Mouse (Mus musculus) lung, postnatal 0 days (tissue): Measurements from ENCODE around the gene Srsf2.
"Not testable (repeated sequence)": the region's sequence is repeated elsewhere in the genome, so short reads cannot be mapped to it uniquely, and the experiment has no call there.

Source experiments
- CTCF ChIP-seq: IDR thresholded peaks from 2 replicates; pipeline ENCODE4 v1.5.1; 2016; ENCODE audit warnings: antibody characterized with exemption, mild to moderate bottlenecking
- EP300 ChIP-seq: IDR thresholded peaks from 2 replicates; pipeline ENCODE4 v1.6.1; 2016; ENCODE audit warnings: antibody characterized with exemption, mild to moderate bottlenecking, control low read depth

GRCm38 (mm10) chr11:116848877-116849178 is 4.1 kb downstream of the Srsf2 start:
- not testable (repeated sequence) for TF ChIP-seq CTCF, EP300
